Mouse (Mus musculus) B cell, adult 2 months (primary cell): ENCODE results near the gene Cdiptos.

Experiments
- DNase-seq, 2 experiments: peaks; one replicate each; pipeline ENCODE4 v3.0.0; 2022

The Cdiptos gene

GRCm38 (mm10) chr7:126967361-126967760 lies 8.5 kb downstream of the Cdiptos start:
- DNase-seq: no peak

GRCm38 (mm10) chr7:126965568-126965967 lies 10.3 kb downstream of the Cdiptos start:
- no peak for DNase-seq

- peak; percentile 44 to 52 for DNase-seq
Measured at GRCm38 (mm10) chr7:126963548-126964286, 12.2 kb downstream of the Cdiptos start.

- DNase-seq: no peak
Measured at GRCm38 (mm10) chr7:126961965-126962364, 13.9 kb downstream of the Cdiptos start.

GRCm38 (mm10) chr7:126961095-126961494 lies 14.8 kb downstream of the Cdiptos start:
- no peak for DNase-seq

GRCm38 (mm10) chr7:126959780-126960179 lies 16.1 kb downstream of the Cdiptos start:
- DNase-seq: no peak

GRCm38 (mm10) chr7:126955125-126955524 lies 20.8 kb downstream of the Cdiptos start:
- no peak for DNase-seq

GRCm38 (mm10) chr7:126952646-126953045 lies 23.3 kb downstream of the Cdiptos start:
- DNase-seq: no peak

- no peak for DNase-seq
Measured at GRCm38 (mm10) chr7:126951741-126952140, 24.2 kb downstream of the Cdiptos start.

- no peak for DNase-seq
Measured at GRCm38 (mm10) chr7:126950647-126951615, 25.0 kb downstream of the Cdiptos start.

GRCm38 (mm10) chr7:126949793-126950646 lies 25.9 kb downstream of the Cdiptos start, which contains the start of gene Sez6l2:
Sez6l2 (plus strand) TSS chr7:126950563.
- peak; percentile 94 for DNase-seq

- DNase-seq: no peak
Measured at GRCm38 (mm10) chr7:126949403-126949792, 26.5 kb downstream of the Cdiptos start, which contains the start of gene Asphd1. Asphd1 (minus strand) TSS chr7:126949582.

- DNase-seq: no peak
Measured at GRCm38 (mm10) chr7:126948626-126949025, 27.3 kb downstream of the Cdiptos start.

- DNase-seq: peak; percentile 60 to 63
Measured at GRCm38 (mm10) chr7:126946530-126946929, 29.4 kb downstream of the Cdiptos start.

GRCm38 (mm10) chr7:126941801-126942200 lies 34.1 kb downstream of the Cdiptos start:
- DNase-seq: no peak

- DNase-seq: no peak
Measured at GRCm38 (mm10) chr7:126941171-126941570, 34.7 kb downstream of the Cdiptos start.

GRCm38 (mm10) chr7:126932652-126933051 lies 43.2 kb downstream of the Cdiptos start:
- no peak for DNase-seq

- no peak for DNase-seq
Measured at GRCm38 (mm10) chr7:126929046-126929445, 46.9 kb downstream of the Cdiptos start.

- peak; percentile 96 to 97 for DNase-seq
Measured at GRCm38 (mm10) chr7:126928384-126929037, 47.4 kb downstream of the Cdiptos start, which contains the start of gene Kctd13. Kctd13 (plus strand) TSS chr7:126928879.

- DNase-seq: no peak
Measured at GRCm38 (mm10) chr7:126926299-126926698, 49.6 kb downstream of the Cdiptos start.

GRCm38 (mm10) chr7:126923999-126924398 lies 51.9 kb downstream of the Cdiptos start:
- DNase-seq: no peak

GRCm38 (mm10) chr7:126922624-126923060 lies 53.3 kb downstream of the Cdiptos start, which contains the start of gene Tmem219:
Tmem219 (minus strand) TSS chr7:126922917.
- no peak for DNase-seq
